Mouse (Mus musculus) macrophage (primary cell): ENCODE results near the gene Sytl5. TPM values are rescaled to one million over a fixed set of nuclear protein-coding genes. Genes with fewer than 3 reads are reported as not detected.

Experiments
- polyA plus RNA-seq: library from polyadenylated mRNA; stranded (reverse); fragments of 250-400 nt; gene quantifications from 3 replicates; pipeline ENCODE4 v1.2.4, GENCODE M21; 2018; ENCODE audit warnings: inconsistent platforms

The Sytl5 gene
- polyA plus RNA-seq, 1 experiment from 2014 or later: not detected

Other genes with a start within 250 kb of the Sytl5 start
- gene Dynlt3, start 222.6 kb upstream of the Sytl5 start, polyA plus RNA-seq: 82.2 to 217 TPM (median 94.0 TPM) in 3 replicates
- not detected in 3 replicates for gene Hypm, start 38.7 kb upstream of the Sytl5 start, polyA plus RNA-seq
- gene H2al3, start 35.9 kb upstream of the Sytl5 start, polyA plus RNA-seq: not detected in 3 replicates
- gene Srpx, start 232.1 kb downstream of the Sytl5 start, polyA plus RNA-seq: not detected in 3 replicates